Mouse (Mus musculus) midbrain, postnatal 0 days (tissue): ENCODE measurements at regions not wholly inside any gene's neighbourhood (a gene's known extent, or its start where the extent isn't known, plus 50 kb on each side); places are given as distances from the start of the nearest gene placed in this dataset.

Source experiments
- ATAC-seq: fragments of 200-750 bp; cut with Nextera tagmentation; 2 replicates; pipeline ENCODE4 v1.8.0; 2017; ENCODE audit warnings: moderate number of reproducible peaks, mild to moderate bottlenecking, moderate TSS enrichment, moderate library complexity; ENCODE audit not compliant: low FRiP score
- DNase-seq: peaks from one replicate; pipeline ENCODE4 v3.0.0-alpha.2; 2015; ENCODE audit warnings: low spot score
- H3K27ac ChIP-seq: fragments of 300-500 bp; sonication (generic); 2 replicates; pipeline ENCODE4 v1.5.1; 2014; ENCODE audit warnings: low read depth, mild to moderate bottlenecking, low read length, mixed read lengths
- H3K27me3 ChIP-seq: fragments of 300-500 bp; sonication (generic); 2 replicates; pipeline ENCODE4 v1.6.1; 2014; ENCODE audit warnings: low read length, control low read depth, mixed read lengths; ENCODE audit not compliant: insufficient read depth
- H3K36me3 ChIP-seq: fragments of 300-500 bp; sonication (generic); 2 replicates; pipeline ENCODE4 v1.6.1; 2014; ENCODE audit warnings: low read length, control low read depth, mixed read lengths; ENCODE audit not compliant: insufficient read depth
- H3K4me1 ChIP-seq: fragments of 300-500 bp; sonication (generic); 2 replicates; pipeline ENCODE4 v1.6.1; 2014; ENCODE audit warnings: mild to moderate bottlenecking, control low read depth, antibody characterized with exemption, low read length, mixed read lengths; ENCODE audit not compliant: insufficient read depth
- H3K4me2 ChIP-seq: fragments of 300-500 bp; sonication (generic); 2 replicates; pipeline ENCODE4 v1.6.1; 2014; ENCODE audit warnings: low read depth, mild to moderate bottlenecking, low read length, mixed read lengths; ENCODE audit not compliant: poor library complexity, severe bottlenecking
- H3K4me3 ChIP-seq: fragments of 300-500 bp; sonication (generic); 2 replicates; pipeline ENCODE4 v1.5.1; 2014; ENCODE audit warnings: low read depth, mild to moderate bottlenecking, low read length, moderate library complexity
- H3K9ac ChIP-seq: fragments of 300-500 bp; sonication (generic); replicated peaks from 2 replicates; pipeline ENCODE4 v1.6.1; 2014; ENCODE audit warnings: mild to moderate bottlenecking, low read length, moderate library complexity, mixed read lengths; ENCODE audit not compliant: poor library complexity, severe bottlenecking
- H3K9me3 ChIP-seq: fragments of 300-500 bp; sonication (generic); 2 replicates; pipeline ENCODE4 v1.6.1; 2016; ENCODE audit warnings: low read length, control low read depth
- CTCF ChIP-seq: IDR thresholded peaks from 2 replicates; pipeline ENCODE4 v1.5.1; 2016; ENCODE audit warnings: antibody characterized with exemption, mild to moderate bottlenecking
- WGBS: fragments of 180-500 bp; shearing (Covaris S2); extraction: QIAGEN DNeasy Blood & Tissue Kit; methylation state at CpG from one replicate; pipeline ENCODE4 v1.1.7; 2014; 5-methylcytosine and 5-hydroxymethylcytosine counted together

DNA sequence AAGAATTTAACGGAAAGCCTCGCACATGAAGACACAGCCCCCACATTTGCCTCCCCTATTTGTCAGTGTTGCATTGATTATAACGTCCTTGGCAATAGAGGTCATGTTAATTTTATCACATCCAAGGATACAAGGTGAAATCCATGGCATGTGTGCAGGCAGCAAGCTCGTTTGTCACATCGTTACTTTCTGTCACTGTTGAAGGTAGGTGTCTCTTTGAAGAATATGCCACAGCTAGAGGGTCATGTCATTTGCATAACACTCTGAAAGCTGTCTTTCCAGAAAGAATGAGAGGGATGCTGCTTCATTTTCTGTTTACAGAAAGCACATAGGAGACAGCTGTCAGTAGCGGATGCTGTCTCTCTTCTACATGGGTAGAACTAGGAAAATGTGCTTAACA, 235.1 kb upstream of the 4921530L21Rik start:
- H3K4me2 ChIP-seq = no peak overlapping the region
- H3K9me3 ChIP-seq = no peaks in the 10 kb centered on the region
- ATAC-seq = no peak
- H3K27ac ChIP-seq = no peak overlapping the region
- H3K27me3 ChIP-seq = no peaks in the 10 kb centered on the region
- no peaks in the 10 kb centered on the region for H3K36me3 ChIP-seq
- H3K9ac ChIP-seq = no peak overlapping the region
- 48% methylated on average over 6 of the region's 6 CpGs for WGBS
- H3K4me1 ChIP-seq = no peaks in the 10 kb centered on the region
- TF ChIP-seq CTCF = no peak
- DNase-seq = no peak
- H3K4me3 ChIP-seq = no peak overlapping the region

DNA sequence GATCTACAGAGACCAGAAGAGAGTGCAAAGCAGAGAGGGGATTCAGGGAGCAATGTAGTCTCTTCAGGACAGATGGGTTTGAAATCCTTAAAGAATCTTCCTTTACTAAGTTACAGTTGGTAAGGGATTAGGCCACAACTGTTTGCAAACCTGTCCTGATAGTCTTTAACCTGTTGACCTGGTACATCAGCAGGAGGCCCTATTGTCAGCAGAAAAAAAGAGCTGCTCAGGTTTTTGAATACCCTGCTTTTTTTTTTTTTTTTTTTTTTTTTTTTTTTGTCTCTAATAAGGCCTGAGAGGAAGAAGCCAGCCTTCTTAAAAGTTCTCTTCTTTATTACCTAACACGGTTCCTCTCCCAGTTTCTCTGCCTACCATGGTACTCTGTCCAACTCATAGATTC, 221.5 kb upstream of the 4921530L21Rik start:
- no peak for TF ChIP-seq CTCF
- Histone ChIP-seq H3K4me3 (no peak overlapping the region), H3K36me3 (no peaks in the 10 kb centered on the region), H3K27ac (no peak overlapping the region), H3K9me3 (no peaks in the 10 kb centered on the region), H3K9ac (no peak overlapping the region), H3K4me1 (no peaks in the 10 kb centered on the region), H3K27me3 (no peaks in the 10 kb centered on the region), H3K4me2 (no peak overlapping the region)
- WGBS = 31% methylated on average over 1 of the region's 1 CpGs
- ATAC-seq (no peak), DNase-seq (no peak)

DNA sequence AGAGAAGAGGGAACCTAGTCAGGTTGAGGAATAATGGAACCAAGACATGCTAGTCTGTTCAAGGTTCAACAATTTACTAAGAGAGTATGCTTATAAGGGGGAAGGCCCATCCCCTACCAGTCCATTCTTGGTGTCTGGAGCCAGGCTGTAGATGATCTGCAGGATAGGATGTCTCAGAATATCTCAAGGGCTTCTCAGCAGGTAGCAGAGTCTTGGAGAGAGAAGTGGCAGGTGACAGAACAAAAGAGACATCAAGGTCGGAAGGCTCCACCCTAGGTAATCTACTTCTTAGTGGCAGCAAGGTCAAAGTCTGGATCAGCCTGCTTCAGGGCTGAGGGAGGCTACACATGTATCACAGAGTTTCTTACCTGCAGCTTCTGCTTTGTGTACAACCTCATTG, 220.2 kb upstream of the 4921530L21Rik start:
- DNase-seq = no peak
- 80% methylated on average over 1 of the region's 1 CpGs for WGBS
- Histone ChIP-seq H3K4me2 (no peak overlapping the region), H3K27me3 (no peaks in the 10 kb centered on the region), H3K27ac (no peak overlapping the region), H3K36me3 (no peaks in the 10 kb centered on the region), H3K4me3 (no peak overlapping the region), H3K9me3 (no peaks in the 10 kb centered on the region), H3K4me1 (no peaks in the 10 kb centered on the region), H3K9ac (no peak overlapping the region)
- ATAC-seq = no peak
- TF ChIP-seq CTCF = no peak

DNA sequence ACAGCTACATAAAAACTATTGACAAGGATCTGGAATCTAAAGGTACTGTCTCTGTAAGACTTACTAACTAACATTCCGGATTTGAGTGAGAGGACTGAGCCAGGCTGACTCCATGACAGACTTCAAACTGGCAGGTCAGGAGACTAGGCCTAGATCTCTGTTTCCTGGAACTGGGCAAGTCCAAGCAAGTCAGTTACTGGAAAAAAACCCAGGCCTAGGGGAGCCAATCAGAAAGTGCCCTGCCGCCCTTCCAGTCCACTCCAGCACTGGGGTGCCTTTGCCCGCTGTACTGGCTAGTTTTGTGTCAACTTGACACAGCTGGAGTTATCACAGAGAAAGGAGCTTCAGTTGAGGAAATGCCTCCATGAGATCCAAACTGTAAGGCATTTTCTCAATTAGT, 219.6 kb upstream of the 4921530L21Rik start:
- Histone ChIP-seq H3K4me1 (no peaks in the 10 kb centered on the region), H3K9ac (no peak overlapping the region), H3K9me3 (no peaks in the 10 kb centered on the region), H3K27ac (no peak overlapping the region), H3K4me3 (no peak overlapping the region), H3K4me2 (no peak overlapping the region), H3K36me3 (no peaks in the 10 kb centered on the region), H3K27me3 (no peaks in the 10 kb centered on the region)
- ATAC-seq = no peak
- WGBS = 90% methylated on average over 3 of the region's 3 CpGs
- no peak for TF ChIP-seq CTCF
- no peak for DNase-seq

DNA sequence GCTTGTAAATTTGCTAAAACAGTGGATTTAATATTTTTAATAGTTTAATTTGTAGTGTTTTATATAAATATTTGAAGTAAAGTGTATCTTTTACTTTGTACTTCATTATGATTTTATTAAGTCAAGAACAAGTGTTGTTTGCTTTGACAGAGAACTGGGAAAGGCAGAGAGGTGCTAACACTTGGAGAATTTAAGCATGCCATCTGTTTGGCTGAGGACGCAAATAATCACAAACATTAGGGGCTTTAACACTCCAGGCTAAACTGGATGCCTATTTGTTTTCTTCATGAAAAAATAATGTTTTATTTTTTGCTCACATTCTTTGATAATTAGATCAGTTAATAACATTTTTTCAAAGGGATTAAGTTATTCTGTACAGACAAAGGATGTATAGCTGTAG, 193.6 kb upstream of the 4921530L21Rik start:
- Histone ChIP-seq H3K4me3 (no peak overlapping the region), H3K27ac (no peak overlapping the region), H3K36me3 (no peaks in the 10 kb centered on the region), H3K9ac (no peak overlapping the region), H3K27me3 (no peaks in the 10 kb centered on the region), H3K4me1 (no peaks in the 10 kb centered on the region), H3K4me2 (no peak overlapping the region), H3K9me3 (no peaks in the 10 kb centered on the region)
- peak; percentile 16 for DNase-seq
- ATAC-seq = no peak
- WGBS = 60% methylated on average over 1 of the region's 1 CpGs
- TF ChIP-seq CTCF = no peak

DNA sequence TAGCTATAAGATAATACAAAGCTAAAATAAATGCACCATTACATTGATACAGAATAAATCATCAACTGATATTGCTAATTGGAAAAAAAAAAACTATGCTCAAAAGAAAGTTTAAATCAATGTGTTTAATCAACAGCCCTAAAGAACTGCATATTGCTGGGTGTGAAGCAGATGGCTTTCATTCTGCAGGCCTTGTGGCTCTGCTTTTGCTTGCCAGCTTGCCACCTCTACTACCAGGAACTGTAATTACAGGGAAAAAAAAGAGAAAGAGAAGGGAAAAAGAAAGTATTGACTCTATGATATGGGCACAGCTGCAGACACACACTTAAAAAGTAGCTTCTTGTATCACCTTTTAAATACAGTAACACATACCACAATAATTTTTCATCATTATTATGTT, 192.4 kb upstream of the 4921530L21Rik start:
- Histone ChIP-seq H3K27me3 (no peaks in the 10 kb centered on the region), H3K9ac (no peak overlapping the region), H3K4me1 (no peaks in the 10 kb centered on the region), H3K36me3 (no peaks in the 10 kb centered on the region), H3K27ac (no peak overlapping the region), H3K9me3 (no peaks in the 10 kb centered on the region), H3K4me3 (no peak overlapping the region), H3K4me2 (no peak overlapping the region)
- ATAC-seq (no peak), DNase-seq (peak; percentile 12)
- TF ChIP-seq CTCF = no peak

DNA sequence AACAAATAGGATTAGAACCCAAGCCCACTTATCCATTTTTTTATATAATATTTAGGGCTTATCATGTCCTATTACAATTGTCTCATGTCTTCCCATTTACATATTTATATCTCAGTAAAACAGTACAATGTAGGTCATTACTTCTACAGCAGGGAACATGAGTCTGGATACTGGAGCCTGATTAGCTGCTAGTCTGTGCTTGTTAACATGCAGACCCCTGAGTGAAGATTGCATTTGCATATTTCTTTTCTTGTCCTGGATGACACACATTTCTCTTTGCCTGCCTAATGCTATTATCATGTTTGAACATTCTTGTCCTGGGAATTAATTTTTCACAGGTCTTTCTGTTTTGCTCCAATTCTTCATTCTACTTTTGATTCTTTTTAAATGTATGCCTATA, 155.0 kb upstream of the 4921530L21Rik start:
- Histone ChIP-seq H3K27ac (no peak overlapping the region), H3K9ac (no peak overlapping the region), H3K4me1 (no peaks in the 10 kb centered on the region), H3K9me3 (no peaks in the 10 kb centered on the region), H3K36me3 (no peaks in the 10 kb centered on the region), H3K4me2 (no peak overlapping the region), H3K4me3 (no peak overlapping the region), H3K27me3 (no peaks in the 10 kb centered on the region)
- DNase-seq = no peak
- TF ChIP-seq CTCF = no peak
- ATAC-seq = no peak
